Mouse (Mus musculus) gastrocnemius, postnatal 10 days (tissue): Measurements from ENCODE around the gene Stk10. TPM values are rescaled to one million over a fixed set of nuclear protein-coding genes. Genes with fewer than 3 reads are reported as not detected.

Source experiments
- DNase-seq: peaks from one replicate; pipeline ENCODE4 v3.0.0; 2021; ENCODE audit warnings: mixed read lengths
- total RNA-seq, 2 experiments: library from RNA; stranded (reverse); gene quantifications; 2 replicates each; pipeline ENCODE4 v1.2.3; 2021

Gene Stk10
- total RNA-seq, 2 experiments from 2014 or later, result 5.3 to 8.5 TPM

DNA sequence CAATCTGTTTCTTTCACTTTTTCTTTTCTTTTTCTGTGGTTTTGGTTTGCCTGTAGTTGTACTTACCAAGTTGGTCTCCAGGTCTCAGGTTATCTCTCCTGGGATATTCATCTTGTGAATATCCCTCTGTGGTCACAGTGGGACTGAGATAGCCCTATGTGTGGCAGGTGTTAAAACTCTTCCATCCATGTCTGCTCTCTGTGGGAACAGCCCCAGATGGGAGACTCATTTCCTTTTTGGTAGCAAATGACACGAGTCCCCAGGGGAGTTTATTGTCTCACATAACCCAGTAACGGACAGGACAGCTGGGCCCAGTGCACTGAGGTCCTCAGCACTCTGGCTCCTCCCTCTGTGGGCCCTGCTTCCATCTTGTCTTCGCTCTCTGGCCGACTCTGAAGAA lies 17.0 kb downstream of the Stk10 start:
- DNase-seq, result no peak

DNA sequence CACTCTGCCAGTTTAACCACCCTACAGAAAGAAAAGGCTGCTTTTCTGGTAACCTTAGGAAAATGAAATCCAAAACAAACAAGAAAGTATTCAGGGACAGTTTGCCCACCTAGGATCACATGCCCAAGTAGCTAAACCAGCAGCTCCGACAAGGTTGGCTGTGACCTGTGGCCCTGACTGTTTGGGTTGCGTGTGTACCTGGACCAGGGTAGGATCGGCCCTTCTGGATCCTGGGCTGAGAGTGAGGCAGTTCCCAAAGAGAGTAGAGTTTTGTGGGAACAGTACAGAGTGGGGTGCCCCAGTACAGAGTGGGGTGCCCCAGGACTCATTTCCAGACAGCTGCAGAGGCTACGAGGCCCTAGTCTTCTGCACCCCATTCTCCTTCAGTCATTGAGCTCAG lies 18.0 kb downstream of the Stk10 start:
- DNase-seq, result no peak

DNA sequence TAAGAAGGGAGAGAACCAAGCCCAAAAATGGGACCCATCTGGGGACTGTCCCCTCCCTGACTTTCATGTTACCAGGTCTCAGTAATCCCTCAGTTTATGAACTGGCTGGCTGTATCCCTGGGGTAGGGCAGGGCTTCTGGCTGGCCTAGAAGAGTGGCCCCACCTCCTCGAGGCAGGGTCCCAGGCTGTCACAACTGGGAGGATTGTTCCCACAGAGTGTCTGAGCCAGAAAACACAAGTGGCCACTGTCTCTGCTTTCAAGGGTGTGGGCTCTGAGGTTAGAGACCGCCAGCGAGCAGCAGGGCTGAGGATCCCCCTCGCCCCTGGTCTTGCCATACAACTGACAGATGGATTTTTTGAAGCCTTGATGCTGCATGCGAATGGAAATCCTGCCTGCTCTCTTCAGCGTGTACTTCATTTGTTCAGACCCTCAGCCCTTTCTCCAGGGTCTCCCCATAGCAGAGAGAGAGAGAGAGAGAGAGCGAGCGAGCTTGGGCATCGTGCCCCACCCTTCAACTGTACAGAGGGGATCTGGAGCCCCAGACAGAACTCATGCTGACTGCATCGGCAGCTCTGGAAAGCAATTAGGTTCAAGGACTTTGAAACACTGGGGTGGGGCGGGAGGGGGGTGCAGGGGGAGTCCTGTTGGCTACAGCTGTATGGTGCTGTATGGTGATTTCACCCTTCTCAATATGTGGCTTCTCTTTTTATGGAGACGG lies 18.6 kb downstream of the Stk10 start:
- DNase-seq, result no peak

- DNase-seq, result no peak
Measured at GRCm38 (mm10) chr11:32552401-32553090, 19.4 kb downstream of the Stk10 start.

DNA sequence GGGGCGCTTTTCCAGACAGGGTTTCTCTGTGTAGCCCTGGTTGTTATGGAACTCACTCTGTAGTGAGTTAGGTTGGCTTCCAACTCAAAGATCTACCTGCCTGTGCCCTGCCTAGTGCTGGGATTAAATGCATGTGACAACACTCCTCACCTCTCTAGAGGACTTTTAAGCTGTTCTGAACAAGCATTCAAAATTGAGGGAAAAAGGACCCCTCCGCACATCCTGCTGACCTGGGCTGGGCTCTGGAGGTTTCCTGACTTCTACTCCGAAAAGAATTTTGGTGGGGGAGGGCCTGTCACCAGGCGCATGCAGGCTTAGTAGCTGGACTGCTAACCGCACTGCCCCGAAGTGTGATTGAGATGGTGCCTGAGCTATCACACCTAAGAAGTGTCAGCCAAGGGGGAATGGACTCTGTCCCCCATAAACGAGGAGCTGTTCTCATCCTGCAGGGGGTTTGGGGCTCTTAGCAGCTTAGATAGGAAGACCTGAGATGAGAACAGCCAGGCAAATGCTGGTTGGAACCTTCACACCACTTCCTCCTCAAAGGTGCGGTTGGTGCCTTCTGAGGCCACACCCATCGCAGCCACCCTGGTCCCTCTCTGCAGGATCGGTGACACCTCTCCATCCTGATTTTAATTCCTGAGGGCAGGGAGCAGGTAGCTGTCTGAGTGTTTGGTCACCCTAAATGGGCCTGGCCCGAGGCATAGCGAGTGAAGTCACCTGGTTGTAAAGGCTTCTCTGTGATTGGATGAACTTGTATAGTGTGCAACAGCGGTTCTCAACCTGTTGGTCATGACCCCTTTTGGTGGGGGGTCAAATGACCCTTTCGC lies 20.4 kb downstream of the Stk10 start:
- DNase-seq, result no peak

DNA sequence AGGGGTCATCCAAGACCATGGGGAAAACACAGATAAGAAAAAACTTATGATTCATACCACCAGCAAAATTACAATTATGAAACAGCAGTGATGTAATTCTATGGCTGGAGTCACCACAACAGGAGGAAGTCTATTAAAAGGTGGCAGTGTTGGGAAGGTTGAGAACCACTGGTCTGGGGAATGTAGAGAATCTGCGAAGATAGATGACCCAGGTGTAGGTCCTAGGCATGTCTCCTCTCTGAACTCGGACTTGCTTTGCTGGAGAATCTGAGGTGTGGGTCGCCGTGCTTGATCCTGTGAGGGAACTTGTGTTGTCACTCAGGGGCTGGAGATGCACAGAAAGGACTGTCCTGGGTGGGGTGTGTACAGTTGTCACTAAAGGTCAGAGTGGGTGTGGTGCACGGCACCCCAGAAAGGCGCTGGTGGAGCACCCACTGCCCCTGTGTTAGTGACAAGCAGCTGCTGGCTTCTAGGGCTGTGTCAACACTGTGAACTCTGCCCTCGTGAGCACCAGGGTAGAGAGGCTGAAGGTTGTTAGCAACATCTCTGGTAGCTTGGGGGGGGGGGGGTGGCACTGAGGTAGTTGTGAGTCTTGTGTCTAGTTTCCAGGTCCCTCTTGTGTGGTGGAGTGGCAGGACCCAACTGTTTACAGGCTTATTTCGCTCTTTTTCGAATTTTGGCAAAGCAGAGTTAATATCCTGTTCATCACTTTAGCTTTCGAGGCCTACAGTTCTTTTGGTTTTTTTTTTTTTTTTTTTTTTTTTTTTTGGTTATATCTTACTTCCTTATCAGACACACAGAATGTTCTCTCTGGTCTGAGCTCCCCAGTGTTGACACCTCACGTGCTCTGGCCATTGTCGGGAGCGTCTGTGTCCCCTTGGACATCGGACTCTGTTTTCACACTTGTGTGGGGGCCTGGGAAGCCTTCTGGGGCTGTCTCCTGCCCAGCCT lies 21.3 kb downstream of the Stk10 start:
- DNase-seq, result no peak

GRCm38 (mm10) chr11:32555103-32555689 lies 22.1 kb downstream of the Stk10 start:
- no peak for DNase-seq

GRCm38 (mm10) chr11:32556333-32556990 lies 23.4 kb downstream of the Stk10 start:
- no peak for DNase-seq

DNA sequence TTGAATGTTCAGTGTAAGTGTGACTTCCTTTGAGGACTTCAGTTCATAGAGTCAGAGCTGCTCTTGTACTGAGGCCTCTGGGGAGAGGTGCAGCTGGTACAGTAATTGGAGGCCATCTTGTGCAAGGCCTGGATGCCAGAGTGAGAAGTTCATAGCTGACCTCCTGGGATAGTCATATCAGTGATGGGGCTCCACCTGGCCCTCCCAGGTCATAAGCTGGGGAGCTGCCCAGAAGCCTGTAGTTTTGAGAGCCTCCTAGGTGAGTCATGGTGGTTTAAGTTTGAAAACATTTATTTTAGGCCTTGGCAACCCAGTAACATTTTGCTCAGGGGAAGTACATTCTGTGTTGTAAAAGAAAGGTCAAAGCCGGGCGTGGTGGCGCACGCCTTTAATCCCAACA lies 24.9 kb downstream of the Stk10 start:
- no peak for DNase-seq

DNA sequence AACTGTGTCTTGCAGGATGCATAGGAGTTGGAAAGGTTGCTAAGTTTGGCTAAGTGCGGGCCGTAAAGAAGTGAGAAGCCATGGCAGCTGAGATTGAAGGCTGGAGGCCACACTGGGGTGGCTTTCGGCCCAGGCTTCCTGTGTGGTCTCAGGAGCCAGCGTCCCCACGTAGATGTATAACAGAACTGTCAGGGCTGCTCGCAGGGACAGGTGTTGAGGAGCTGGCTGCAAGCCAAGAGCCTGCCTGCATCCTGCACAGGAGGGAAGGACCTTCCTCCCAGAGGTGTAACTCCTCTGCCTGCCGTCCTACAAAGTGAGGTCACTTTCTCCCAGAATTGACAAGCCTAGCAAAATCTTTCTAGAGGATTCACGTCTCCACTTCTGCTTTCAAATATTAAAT lies 25.6 kb downstream of the Stk10 start:
- DNase-seq, result no peak

- DNase-seq, result no peak
Measured at GRCm38 (mm10) chr11:32560015-32560770, 27.1 kb downstream of the Stk10 start.

- no peak for DNase-seq
Measured at GRCm38 (mm10) chr11:32561465-32562355, 28.6 kb downstream of the Stk10 start.

- DNase-seq, result no peak
Measured at GRCm38 (mm10) chr11:32562706-32563105, 29.6 kb downstream of the Stk10 start.

- DNase-seq, result no peak
Measured at GRCm38 (mm10) chr11:32563660-32564059, 30.6 kb downstream of the Stk10 start.

- DNase-seq, result no peak
Measured at GRCm38 (mm10) chr11:32564629-32565028, 31.5 kb downstream of the Stk10 start.

DNA sequence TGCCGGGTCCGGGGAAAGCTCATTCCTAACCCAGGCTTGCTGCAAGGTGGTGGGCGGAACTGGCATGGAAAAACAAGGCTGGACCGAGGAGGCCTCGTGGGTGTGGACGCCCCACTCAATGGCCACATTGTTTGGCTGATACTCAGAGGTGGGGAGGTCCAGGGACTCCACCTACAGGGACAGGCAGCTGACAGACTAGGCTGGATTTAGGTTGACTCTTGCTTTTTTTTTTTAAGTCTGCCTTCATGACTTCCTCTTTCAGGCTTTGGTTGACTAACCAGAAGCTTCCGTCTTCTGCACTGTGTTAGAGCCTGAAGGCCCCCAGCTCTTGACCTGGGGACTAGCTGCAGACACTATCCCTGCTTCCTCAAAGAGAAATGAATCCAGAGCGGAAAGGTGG lies 32.0 kb downstream of the Stk10 start:
- DNase-seq, result no peak

- no peak for DNase-seq
Measured at GRCm38 (mm10) chr11:32566184-32566583, 33.1 kb downstream of the Stk10 start.

DNA sequence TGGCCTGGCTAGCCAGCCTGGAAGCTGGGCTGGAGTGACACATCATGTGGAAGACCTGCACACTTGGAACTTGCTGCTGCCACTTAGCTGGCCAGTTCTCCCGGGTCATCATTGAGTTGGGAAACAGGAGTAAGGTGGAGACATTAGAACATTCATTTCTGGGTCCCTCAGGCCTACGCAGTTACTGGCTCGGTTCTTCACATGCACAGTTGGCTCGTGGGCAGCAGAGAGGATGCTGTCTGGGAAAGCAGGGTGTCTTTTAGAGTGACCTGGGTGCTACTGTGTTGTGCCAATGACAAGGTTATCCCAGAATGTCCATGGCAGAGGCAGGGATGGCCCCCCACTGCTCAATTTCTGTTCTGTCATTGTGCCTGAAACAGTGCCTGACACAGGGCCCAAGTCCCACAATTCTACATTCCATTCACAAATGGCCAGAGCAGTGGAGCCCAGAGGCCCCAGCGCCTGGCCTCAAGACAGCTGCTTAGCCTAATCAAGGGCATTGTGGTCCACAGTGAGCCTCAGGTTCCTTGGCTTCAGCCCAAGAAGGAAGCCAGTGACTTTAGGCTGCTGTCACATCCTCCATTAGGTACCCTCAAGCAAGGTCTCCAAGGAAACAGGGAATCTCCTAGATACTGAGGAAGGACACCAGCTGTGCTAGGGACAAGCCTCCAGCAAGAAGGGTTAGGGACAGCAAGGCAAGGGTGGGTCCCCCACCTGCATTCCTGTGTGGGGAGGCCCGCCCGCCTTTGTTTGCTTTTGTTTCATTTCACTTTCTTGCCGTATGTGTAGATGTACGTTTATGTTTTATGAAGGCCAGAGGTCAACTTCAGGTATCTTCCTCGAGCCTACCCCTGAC lies 34.1 kb downstream of the Stk10 start:
- DNase-seq, result no peak
